Mouse (Mus musculus): ENCODE results near the gene Hand1.

GRCm38 (mm10) chr11:57853571-57853970 lies 21.0 kb upstream of the Hand1 start:
- no peak for TF ChIP-seq CTCF (IDR thresholded peaks at IDR 0.05; ENCODE audit: borderline replicate concordance, insufficient read depth, low read depth, low read length)
- no peak for TF ChIP-seq POLR2A (IDR thresholded peaks at IDR 0.05; ENCODE audit: borderline replicate concordance, insufficient read depth, low read length)

Data from cerebellum, adult 2 months (tissue).